Mouse (Mus musculus) effector memory CD4-positive, alpha-beta T cell, adult 7 months (primary cell): ENCODE measurements around the gene Dll4. TPM values are rescaled to one million over a fixed set of nuclear protein-coding genes. Genes with fewer than 3 reads are reported as not detected.

Source experiments
- polyA plus RNA-seq: library from polyadenylated mRNA; unstranded; fragments of 100-300 nt; shearing (Covaris generic); gene quantifications from one replicate; pipeline ENCODE4 v1.2.1, GENCODE M21; 2017

Gene Dll4
- not detected for polyA plus RNA-seq

DNA sequence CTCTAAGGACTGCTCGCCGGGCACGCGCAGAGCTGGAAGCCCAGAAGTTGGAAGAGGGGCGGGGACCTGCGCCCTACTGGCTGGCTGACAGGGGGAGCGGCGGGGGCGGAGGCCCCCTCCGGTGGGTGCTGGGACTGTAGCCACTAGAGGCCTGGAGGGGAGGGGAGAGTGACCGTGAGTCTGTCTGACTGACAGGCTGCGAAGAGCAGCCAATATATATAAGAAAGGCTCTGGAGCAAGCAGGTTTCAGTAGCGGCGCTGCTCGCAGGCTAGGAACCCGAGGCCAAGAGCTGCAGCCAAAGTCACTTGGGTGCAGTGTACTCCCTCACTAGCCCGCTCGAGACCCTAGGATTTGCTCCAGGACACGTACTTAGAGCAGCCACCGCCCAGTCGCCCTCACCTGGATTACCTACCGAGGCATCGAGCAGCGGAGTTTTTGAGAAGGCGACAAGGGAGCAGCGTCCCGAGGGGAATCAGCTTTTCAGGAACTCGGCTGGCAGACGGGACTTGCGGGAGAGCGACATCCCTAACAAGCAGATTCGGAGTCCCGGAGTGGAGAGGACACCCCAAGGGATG, at the start of gene Dll4:
Gene Dll4, plus strand, starts transcription at position 217 of the 576 bp plus-strand sequence.

DNA sequence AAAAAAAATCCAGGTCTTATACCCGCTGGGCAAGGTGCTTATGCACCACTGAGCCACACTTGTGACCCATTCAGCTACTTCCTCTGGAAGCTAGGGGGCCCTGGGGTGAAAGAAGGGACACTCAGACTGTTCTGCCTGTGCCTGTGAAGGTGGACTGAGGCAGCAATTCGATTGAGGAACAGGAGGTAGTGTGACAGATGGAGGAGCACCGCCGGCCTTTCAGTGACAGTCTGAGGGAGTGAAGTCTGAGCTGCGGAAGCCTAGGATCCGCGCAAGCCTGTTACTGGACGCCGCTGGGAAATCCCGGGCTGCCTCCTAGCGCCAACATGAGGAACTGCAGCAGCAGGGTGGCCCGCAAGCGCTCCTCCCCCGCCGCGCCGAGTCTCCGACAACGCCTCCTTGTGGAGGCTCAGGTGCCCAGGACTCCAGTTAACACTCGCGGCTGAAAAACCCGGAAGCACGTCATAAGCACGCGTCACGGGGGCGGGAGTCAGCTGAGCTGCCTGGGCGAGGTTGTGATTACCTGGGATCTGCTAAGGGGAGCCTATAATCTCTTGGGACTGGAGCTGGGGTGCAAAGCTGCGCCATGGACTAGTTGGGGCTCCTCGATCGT, 37.2 kb upstream of the Dll4 start, which contains the start of gene Vps18:
Gene Vps18, plus strand, starts transcription at position 471 of the 613 bp plus-strand sequence.

DNA sequence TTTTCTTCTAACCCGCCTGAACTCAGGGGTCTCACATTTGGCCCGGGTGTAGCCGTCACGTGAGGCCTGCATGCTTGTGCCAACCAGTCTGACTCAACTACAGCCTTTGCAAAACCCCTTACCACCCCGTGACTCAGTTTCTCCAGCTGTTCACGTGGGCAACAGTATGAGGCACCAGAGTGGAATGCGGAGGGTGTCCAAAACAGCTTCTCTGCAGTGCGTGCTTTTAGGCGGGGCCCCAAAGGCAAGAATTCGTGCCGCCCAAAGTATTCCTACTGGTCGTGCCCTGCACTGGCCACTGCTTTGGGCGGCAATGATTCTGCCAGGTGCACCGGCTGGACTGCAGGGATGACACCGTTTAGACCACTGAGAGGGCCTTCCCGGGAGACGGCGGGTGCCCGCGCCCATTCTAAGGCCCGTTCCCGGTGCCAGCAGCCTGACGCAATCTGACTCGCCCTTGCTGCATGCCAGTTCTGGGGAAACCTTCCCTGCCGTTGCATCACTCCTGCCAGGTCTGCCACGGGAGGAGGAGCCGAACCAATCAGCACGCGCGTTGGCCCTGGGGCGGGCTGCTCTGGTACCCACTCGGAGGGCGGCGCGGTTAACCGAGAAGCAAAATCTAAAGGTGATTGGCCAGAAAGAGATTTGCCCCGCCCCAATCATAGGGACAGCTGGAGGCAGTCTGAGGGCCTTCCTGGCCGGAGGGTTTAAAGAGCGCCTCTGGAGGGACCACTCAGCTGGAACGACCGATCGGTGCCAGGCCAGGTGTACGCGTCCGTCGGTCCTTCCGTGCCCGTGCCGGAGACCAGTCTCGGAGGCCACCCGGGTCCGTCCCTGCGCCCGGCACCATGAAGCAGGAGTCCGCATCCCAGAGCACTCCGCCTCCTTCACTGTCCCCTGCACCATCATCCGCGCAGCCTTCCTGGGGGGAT, 25.2 kb downstream of the Dll4 start, which contains the start of gene Chac1:
Gene Chac1, plus strand, starts transcription at position 675 of the 932 bp plus-strand sequence.

Other genes with a start within 250 kb of the Dll4 start
- 2.1 TPM for gene Rad51, start 213.0 kb upstream of the Dll4 start, polyA plus RNA-seq
- gene Rmdn3, start 168.8 kb upstream of the Dll4 start, polyA plus RNA-seq: 25.3 TPM
- gene Gchfr, start 158.0 kb upstream of the Dll4 start, polyA plus RNA-seq: not detected
- not detected for gene Gm14137, start 151.3 kb upstream of the Dll4 start, polyA plus RNA-seq
- 32.0 TPM for gene Zfyve19, start 117.2 kb upstream of the Dll4 start, polyA plus RNA-seq
- 17.9 TPM for gene Dnajc17, start 117.0 kb upstream of the Dll4 start, polyA plus RNA-seq
- not detected for gene Ppp1r14d, start 95.9 kb upstream of the Dll4 start, polyA plus RNA-seq
- gene Spint1, start 88.4 kb upstream of the Dll4 start, polyA plus RNA-seq: 0.39 TPM
- gene Rhov, start 54.5 kb upstream of the Dll4 start, polyA plus RNA-seq: not detected
- gene Vps18, start 37.0 kb upstream of the Dll4 start, polyA plus RNA-seq: 10.1 TPM
- not detected for gene Chac1, start 25.4 kb downstream of the Dll4 start, polyA plus RNA-seq
- gene Ino80, start 151.9 kb downstream of the Dll4 start, polyA plus RNA-seq: 4.6 TPM
- gene Exd1, start 221.8 kb downstream of the Dll4 start, polyA plus RNA-seq: 0.18 TPM
- gene Chp1, start 221.9 kb downstream of the Dll4 start, polyA plus RNA-seq: 108 TPM